Mouse (Mus musculus): ENCODE measurements at regions not wholly inside any gene's neighbourhood (a gene's known extent, or its start where the extent isn't known, plus 50 kb on each side); places are given as distances from the start of the nearest gene placed in this dataset.

GRCm38 (mm10) chr3:15175811-15176210 is 156.3 kb downstream of the Gm9733 start:
- Histone ChIP-seq H3K27me3 (ENCODE audit: control insufficient read depth in 1 of 2, insufficient read depth in 2 of 2, low read length in 2 of 2) (no peaks in the 10 kb centered on the region; a peak in 1 of 4 replicates), H3K4me1 (ENCODE audit: control insufficient read depth in 1 of 2, insufficient read depth in 2 of 2, low read length in 2 of 2) (no peaks in the 10 kb centered on the region), H3K9me3 (replicated peaks; ENCODE audit: insufficient read depth, low read length) (no peaks in the 10 kb centered on the region), H3K79me2 (ENCODE audit: control insufficient read depth, insufficient read depth, low read length, poor library complexity) (no peaks in the 10 kb centered on the region), H3K9ac (ENCODE audit: control insufficient read depth, low read depth, low read length, poor library complexity, severe bottlenecking) (no peak overlapping the region), H3K4me3 (ENCODE audit: control insufficient read depth in 1 of 2, insufficient read depth in 1 of 2, low read depth in 2 of 2, low read length in 2 of 2) (no peak overlapping the region), H3K36me3 (ENCODE audit: control insufficient read depth in 1 of 2, insufficient read depth in 2 of 2, low read length in 2 of 2) (no peaks in the 10 kb centered on the region), H3K27ac (ENCODE audit: control insufficient read depth, low read depth, low read length) (no peak overlapping the region)
- DNase-seq (ENCODE audit: low read depth, low spot score): no peak
- TF ChIP-seq USF1 (IDR thresholded peaks at IDR 0.05; ENCODE audit: low read depth, low read length) (no peak), HCFC1 (IDR thresholded peaks at IDR 0.05; ENCODE audit: low read depth, low read length) (no peak), USF2 (IDR thresholded peaks at IDR 0.05; ENCODE audit: borderline replicate concordance in 1 of 2, insufficient read depth in 1 of 2, low read depth in 1 of 2, low read length in 2 of 2) (no peak), E2F4 (IDR thresholded peaks at IDR 0.05; ENCODE audit: borderline replicate concordance, low read depth, low read length) (no peak), MYC (IDR thresholded peaks at IDR 0.05; ENCODE audit: low read depth, low read length) (no peak), NRF1 (IDR thresholded peaks at IDR 0.05; ENCODE audit: insufficient read depth, low read depth, low read length, poor library complexity, severe bottlenecking) (no peak), MEF2A (IDR thresholded peaks at IDR 0.05; ENCODE audit: extremely low read depth, insufficient replicate concordance, low read depth, low read length, poor library complexity, severe bottlenecking) (no peak), RAD21 (IDR thresholded peaks at IDR 0.05; ENCODE audit: low read depth, low read length) (no peak), MYB (IDR thresholded peaks at IDR 0.05; ENCODE audit: low read depth, low read length) (no peak), MAX (IDR thresholded peaks at IDR 0.05; ENCODE audit: low read length) (no peak), RCOR1 (IDR thresholded peaks at IDR 0.05; ENCODE audit: low read depth, low read length) (no peak), JUND (IDR thresholded peaks at IDR 0.05; ENCODE audit: low read depth, low read length) (no peak), SMC3 (IDR thresholded peaks at IDR 0.05; ENCODE audit: low read depth, low read length) (no peak), TCF12 (IDR thresholded peaks at IDR 0.05; ENCODE audit: low read depth, low read length) (no peak), UBTF (IDR thresholded peaks at IDR 0.05; ENCODE audit: borderline replicate concordance, insufficient read depth, low read depth, low read length) (no peak)

DNA sequence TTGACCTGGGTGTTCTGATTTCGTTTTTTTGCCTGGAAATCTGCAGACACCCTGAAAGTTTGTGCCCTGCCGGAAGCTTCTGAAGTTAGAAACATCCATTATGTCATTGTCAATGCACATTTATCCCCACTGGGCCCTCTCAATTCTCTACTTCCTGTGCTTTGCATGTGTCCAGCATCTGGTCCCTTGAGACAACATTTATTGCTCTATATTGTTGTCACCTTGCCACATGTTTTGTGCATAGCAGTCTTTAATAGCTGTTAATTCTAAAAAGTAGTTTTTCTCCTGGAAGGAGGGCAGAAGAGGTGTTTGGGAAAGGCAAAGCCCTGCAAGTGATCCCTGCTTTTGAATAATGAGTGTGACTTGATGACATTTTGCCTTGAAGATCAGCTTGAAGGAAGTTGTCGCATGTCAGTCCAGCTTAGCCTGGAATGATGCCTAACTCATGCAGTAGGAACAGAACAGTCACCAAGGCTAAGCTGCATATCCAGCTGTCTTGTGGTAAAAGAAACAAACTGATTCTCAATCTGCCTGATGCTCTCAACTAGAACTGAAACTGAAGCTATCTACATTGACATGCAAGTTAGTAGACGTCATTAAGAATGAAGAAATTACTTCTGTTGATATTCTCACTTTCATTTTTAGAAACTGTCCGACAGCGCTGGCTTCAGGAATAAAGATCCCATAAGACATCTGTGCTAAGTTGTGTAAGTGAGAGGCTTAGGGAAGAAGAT is 152.9 kb downstream of the Gm9733 start:
- no peak overlapping the region for H3K27ac ChIP-seq (ENCODE audit: control insufficient read depth, low read depth, low read length)
- no peaks in the 10 kb centered on the region for H3K79me2 ChIP-seq (ENCODE audit: control insufficient read depth, insufficient read depth, low read length, poor library complexity)
- TF ChIP-seq KAT2A (conservative IDR thresholded peaks at IDR 0.05; ENCODE audit: low read depth, low read length): no peak
- TF ChIP-seq MXI1 (IDR thresholded peaks at IDR 0.05; ENCODE audit: low read depth, low read length): no peak
- no peak for TF ChIP-seq GATA1 (IDR thresholded peaks at IDR 0.05; ENCODE audit: low read depth, low read length)
- no peak for TF ChIP-seq TCF12 (IDR thresholded peaks at IDR 0.05; ENCODE audit: low read depth, low read length)
- no peak for TF ChIP-seq CTCF (IDR thresholded peaks at IDR 0.05 in 2 of 3, conservative IDR thresholded peaks at IDR 0.05 in 1 of 3; ENCODE audit: control insufficient read depth in 1 of 3, insufficient read depth in 1 of 3, low read depth in 2 of 3, low read length in 3 of 3, poor library complexity in 1 of 3, severe bottlenecking in 1 of 3)
- no peak for TF ChIP-seq ZMIZ1 (IDR thresholded peaks at IDR 0.05; ENCODE audit: low read depth, low read length)
- TF ChIP-seq CHD2 (IDR thresholded peaks at IDR 0.05; ENCODE audit: low read length): no peak
- no peak for TF ChIP-seq SMC3 (IDR thresholded peaks at IDR 0.05; ENCODE audit: low read depth, low read length)
- TF ChIP-seq TBP (IDR thresholded peaks at IDR 0.05; ENCODE audit: low read depth, low read length): no peak
- no peak for TF ChIP-seq NRF1 (IDR thresholded peaks at IDR 0.05; ENCODE audit: insufficient read depth, low read depth, low read length, poor library complexity, severe bottlenecking)
- H3K4me3 ChIP-seq (ENCODE audit: control insufficient read depth in 1 of 2, insufficient read depth in 1 of 2, low read depth in 2 of 2, low read length in 2 of 2): no peak overlapping the region
- H3K9ac ChIP-seq (ENCODE audit: control insufficient read depth, low read depth, low read length, poor library complexity, severe bottlenecking): no peak overlapping the region
- H3K36me3 ChIP-seq (ENCODE audit: control insufficient read depth in 1 of 2, insufficient read depth in 2 of 2, low read length in 2 of 2): no peaks in the 10 kb centered on the region
- no peaks in the 10 kb centered on the region for H3K9me3 ChIP-seq (replicated peaks; ENCODE audit: insufficient read depth, low read length)
- no peaks in the 10 kb centered on the region; a peak in 1 of 4 replicates for H3K27me3 ChIP-seq (ENCODE audit: control insufficient read depth in 1 of 2, insufficient read depth in 2 of 2, low read length in 2 of 2)
- DNase-seq (ENCODE audit: low read depth, low spot score): no peak
- H3K4me1 ChIP-seq (ENCODE audit: control insufficient read depth in 1 of 2, insufficient read depth in 2 of 2, low read length in 2 of 2): no peaks in the 10 kb centered on the region

Measured in MEL (cell line).